Mouse (Mus musculus): ENCODE results near the gene Madcam1. TPM values are rescaled to one million over a fixed set of nuclear protein-coding genes. Genes with fewer than 3 reads are reported as not detected.

Gene Madcam1
- total RNA-seq, 2 experiments from 2014 or later = not detected

DNA sequence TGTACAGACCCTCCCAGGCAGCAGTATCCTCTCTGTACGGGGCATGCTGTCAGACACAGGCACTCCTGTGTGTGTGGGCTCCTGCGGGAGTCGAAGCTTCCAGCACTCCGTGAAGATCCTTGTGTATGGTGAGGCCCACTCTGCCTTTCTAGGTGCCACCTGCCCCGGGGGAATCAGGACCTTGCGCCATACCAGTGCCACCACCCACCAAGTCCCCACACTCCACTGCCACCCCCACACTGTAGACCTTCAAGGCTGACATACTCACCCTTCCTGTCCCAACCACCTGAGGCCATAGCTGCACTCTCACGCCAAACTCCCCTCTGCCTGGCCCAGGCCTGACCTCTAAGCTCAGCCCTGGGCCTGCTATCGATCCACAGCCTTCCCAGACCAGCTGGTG is 692 bp downstream of the Madcam1 start:
- DNase-seq = no peak
- intact Hi-C loops (cut with DNase I) = no loop called here

DNA sequence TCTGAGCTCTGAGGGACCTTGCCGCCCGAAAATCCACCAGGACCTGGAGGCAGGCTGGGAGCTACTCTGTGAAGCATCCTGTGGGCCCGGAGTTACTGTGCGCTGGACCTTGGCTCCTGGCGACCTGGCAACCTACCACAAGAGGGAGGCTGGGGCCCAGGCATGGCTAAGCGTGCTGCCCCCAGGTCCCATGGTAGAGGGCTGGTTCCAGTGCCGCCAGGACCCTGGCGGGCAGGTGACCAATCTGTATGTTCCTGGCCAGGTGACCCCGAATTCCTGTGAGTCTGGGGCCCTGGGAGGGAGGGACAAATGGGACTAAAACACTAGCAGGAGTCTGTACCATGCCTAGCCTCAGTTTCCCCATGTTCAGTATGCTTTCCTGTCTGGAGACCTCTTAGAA is 2.1 kb downstream of the Madcam1 start:
- intact Hi-C loops (cut with DNase I) = loop anchor here (1.0 kb wide), 1 partner anchor 75 kb away; no protein-coding TSS in a partner anchor
- no peak for DNase-seq

DNA sequence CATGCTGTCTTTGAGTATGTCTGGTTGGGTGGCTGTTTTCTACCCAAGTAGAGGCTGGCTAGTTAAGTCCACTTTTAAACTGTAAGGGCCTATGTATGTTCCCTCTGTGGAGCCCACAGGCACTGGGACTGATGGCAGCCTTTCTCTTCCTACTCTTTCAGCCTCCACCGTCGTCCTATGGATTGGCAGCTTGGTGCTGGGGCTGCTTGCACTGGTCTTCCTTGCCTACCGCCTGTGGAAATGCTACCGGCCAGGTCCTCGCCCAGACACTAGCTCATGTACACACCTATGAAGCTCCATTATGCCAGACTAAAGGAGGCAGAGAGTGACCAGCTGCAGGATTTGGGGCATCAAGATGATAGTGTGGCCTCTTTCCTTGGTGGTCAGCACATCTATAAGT is 3.7 kb downstream of the Madcam1 start:
- no peak for DNase-seq
- intact Hi-C loops (cut with DNase I) = loop anchor here (1.0 kb wide), 1 partner anchor 73 kb away; no protein-coding TSS in a partner anchor

DNA sequence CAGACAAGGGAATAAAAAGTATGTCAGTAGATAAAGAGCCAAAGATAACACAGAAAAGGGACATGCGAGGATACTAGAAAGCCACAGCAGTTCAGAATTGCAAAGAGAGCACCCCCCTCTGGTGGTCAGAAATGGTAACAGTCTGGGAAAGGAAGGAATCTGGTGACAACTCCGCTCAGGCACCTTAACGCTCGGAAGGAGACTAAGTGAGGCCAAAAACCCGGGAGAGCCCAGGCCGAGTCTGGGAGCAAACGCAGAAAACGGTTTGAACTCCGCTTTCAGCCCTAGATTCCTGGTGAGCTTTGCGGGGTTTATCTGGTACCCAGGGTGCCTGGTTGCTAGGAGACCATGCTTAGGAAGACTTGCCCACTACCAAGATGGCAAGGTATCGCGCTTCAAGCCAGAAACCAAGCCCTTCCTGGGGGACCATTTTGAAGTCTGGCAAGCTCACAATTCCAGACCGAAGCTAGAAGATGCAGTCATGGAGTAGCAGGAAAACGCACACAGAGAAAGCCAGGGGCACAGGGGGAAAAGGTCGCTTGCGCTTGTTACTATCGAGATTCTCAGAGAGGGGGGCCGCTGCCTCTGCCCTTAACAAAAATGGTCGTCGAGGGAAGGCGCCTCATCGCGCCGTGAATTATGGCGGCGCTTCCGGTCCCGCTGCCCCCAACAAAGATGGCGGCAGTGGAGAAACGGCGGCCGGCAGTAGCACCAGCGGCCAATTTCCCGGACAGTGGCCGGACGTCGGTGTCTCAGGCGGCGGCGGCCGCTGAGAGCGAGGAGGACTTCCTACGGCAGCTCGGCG is 4.6 kb downstream of the Madcam1 start, which contains the start of gene Tpgs1:
TSS of gene Tpgs1 (plus strand) at position 599 of the 805 bp plus-strand sequence.
- intact Hi-C loops (cut with DNase I) = loop anchor here (1.0 kb wide), 1 partner anchor 74 kb away; no protein-coding TSS in a partner anchor
- DNase-seq = peak; percentile 81 to 92

DNA sequence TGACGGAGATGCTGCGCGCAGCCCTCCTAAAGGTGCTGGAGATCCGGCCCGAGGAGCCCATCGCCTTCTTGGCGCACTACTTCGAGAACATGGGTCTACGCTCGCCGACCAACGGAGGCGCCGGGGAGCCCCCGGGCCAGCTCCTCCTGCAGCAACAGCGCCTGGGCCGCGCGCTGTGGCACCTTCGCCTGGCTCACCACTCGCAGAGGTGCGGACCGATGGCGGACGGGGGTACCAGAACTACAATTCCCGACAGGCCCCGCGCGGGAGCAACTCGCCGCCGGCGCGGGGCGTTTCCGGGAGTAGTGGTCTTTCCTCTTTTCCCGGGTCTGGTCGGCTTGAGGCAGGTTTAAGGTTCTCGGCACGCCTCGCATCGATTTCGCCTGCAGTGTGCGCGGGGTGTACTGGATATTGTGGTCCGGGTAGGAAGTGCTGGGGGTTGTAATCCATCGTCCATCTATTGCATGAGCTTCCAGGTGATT is 5.3 kb downstream of the Madcam1 start:
- DNase-seq = peak; percentile 55 to 70
- intact Hi-C loops (cut with DNase I) = no loop called here

DNA sequence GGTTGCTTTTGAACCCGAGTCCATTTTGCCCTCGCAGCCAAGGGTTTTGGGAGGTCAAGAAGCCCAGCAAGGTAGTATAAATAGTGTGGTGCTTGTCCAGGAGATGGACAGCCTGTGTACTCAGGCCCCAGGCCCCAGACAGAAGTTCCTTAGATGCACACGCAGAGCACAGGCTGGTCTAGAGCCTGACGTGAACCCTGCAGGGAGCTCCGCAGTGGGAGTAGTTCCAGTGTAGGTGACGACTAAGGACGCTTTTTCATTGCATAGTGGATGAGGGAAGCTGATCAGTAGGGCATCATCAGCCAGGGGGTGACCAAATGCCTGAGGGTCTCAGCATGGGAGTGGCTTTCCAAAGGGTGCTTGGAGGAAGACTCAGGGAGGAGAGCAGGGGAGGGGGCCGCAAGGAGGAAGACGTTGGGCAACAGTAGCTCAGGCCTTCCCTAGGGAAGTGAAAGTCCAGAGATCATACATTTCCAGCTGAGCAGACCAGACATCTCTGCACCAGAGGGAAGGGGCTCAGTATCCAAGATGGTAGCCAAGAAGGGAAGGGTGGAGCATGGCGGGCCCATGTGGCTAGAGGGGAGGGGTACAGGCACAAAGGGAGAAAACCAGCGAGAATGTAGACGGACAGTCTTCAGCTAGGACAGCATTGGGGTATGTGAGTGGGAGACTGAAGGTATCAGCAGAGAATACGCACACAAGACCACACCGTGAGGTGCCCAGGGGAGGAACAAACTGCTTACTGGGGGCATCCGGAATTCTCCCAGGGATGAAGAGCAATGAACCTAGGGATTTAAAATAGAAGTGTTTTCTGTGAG is 5.9 kb downstream of the Madcam1 start:
- intact Hi-C loops (cut with DNase I) = no loop called here
- DNase-seq = no peak

DNA sequence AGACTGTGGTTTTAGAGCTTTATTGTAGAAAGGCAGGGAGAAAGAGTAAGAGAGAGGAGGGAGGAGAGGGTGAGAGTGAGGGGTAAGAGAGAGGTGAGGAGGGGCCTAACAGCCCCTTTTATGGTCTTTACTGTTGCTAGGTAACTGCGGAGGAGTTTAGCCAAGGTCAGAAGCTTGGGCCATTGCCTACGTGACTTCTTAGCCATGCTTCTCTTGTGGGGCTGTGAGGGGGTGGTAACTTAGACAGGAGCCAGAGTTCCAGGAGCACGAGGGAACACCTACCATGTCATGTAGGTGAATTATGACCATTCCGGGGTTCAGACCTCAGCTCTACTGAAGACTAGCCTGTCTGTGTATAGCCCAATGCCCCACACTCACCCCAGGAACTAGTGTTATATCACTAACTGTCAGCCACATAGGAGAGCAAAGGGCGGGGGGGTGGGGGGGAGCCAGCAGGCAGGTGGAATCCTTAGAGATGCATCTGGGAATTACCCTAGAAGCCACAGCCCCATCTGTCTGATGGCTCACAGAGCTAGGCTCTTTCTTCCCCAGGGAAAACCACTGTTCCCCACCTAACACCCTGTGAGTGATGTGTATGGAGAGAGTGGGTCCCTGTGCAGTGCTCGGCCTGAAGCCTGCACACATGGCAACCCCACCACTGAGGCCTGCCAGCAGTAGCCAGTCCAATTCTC is 7.2 kb downstream of the Madcam1 start:
- intact Hi-C loops (cut with DNase I) = no loop called here
- DNase-seq = no peak

DNA sequence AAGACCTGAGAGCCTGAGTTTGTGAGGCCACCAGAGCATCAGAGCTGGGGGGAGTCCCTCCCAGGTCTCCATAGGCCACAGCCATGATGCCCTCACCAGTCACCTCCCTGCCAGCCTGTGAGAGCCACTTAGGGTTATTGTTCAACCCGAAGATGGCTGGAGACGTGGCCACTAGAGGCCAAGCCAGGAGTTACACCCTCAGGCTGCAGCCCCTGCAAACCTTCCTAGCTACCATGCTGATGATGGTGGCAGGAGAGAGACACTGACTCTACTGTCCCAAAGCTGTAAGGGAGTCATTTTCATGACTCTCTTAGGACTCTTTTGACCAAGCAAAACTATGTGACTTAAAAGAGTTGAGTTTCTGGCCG is 7.7 kb downstream of the Madcam1 start:
- no peak for DNase-seq
- intact Hi-C loops (cut with DNase I) = no loop called here

DNA sequence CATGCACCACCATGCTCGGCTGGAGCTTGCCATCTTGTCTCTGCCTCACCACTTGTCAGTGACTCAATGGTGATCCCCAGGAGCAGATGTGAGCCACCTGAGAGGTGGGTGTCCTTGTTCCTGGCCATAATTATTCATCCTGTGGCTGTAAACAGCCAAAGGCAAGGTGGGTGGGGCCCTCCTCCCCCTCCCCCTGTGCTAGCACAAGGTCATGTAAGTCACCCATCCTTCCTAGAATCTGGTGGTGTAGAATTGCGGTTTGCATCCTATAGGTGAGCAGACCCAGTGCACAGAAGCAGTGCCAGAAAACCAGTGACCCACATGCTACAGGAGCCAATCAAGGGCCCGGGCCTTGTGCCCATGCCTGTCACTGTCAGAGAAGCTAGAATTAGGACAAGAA is 8.7 kb downstream of the Madcam1 start:
- no peak for DNase-seq
- intact Hi-C loops (cut with DNase I) = no loop called here

DNA sequence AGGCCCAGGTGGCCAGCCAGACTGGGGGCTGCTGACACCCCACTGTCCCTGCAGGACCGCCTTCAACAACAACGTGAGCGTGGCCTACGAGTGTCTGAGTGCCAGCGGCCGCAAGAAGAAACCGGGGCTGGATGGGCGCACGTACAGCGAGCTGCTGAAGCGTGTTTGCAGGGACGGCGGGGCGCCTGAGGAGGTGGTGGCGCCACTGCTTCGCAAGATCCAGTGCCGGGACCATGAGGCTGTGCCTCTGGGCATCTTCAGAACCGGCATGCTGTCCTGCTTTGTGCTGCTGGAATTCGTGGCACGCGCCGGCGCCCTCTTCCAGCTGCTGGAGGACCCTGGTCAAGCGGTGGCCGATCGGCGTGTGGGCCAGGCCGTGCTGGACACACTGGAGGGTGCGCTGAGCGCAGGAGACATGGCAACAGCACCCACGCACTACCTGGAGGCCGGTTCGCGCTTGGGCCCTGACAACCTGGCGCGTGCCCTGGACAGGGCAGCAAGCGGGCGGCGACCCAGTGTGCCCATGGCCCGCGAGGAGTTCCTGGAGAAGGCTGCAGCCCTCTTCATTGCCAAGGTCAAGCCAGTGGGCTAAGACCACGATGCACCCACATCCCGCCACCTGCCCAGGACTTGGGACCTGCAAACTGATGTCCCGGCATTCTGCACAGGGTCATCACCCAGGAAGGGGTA is 11.1 kb downstream of the Madcam1 start:
- no peak for DNase-seq
- intact Hi-C loops (cut with DNase I) = no loop called here

DNA sequence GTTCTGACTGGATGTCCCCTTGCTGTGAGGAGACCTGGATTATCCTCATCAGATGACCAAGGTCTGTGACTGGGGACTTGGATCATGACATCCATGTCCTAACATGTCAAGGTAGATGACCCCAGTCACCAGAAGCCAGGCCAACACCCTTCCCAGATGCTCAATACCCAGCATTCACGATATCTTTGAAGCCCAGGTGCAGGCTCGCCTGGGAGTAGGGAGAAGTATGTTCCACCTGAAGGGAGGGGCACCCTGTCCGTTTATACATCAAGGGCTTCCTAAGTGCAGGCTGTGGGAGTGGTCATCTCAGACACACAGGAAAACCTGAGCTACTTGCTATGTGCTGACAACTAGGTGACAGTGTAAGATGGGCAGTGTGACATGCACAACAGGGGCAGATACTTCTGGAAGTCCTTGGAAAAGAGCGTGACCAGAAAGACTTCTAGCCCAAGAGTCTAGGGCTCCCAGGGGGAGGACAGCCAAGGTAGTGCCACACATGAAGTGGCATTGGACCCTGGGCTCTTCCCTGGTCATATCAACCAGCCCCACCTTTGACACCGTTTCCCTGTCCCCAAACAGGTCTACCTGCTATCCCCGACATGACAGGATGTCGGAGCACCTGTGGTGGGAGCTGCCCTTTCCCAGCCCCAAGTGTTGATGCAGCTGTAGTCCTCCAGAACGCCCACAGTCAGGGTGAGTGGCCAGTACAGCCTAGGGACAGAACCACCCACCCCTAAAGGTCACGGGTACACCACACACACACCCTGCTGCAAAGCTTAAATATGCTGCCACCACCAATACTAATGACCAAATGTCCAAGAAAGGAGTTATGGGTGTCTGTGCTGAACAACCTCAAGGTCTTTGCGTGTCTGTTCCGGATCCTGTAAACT is 16.5 kb downstream of the Madcam1 start:
- no peak for DNase-seq
- intact Hi-C loops (cut with DNase I) = no loop called here

DNA sequence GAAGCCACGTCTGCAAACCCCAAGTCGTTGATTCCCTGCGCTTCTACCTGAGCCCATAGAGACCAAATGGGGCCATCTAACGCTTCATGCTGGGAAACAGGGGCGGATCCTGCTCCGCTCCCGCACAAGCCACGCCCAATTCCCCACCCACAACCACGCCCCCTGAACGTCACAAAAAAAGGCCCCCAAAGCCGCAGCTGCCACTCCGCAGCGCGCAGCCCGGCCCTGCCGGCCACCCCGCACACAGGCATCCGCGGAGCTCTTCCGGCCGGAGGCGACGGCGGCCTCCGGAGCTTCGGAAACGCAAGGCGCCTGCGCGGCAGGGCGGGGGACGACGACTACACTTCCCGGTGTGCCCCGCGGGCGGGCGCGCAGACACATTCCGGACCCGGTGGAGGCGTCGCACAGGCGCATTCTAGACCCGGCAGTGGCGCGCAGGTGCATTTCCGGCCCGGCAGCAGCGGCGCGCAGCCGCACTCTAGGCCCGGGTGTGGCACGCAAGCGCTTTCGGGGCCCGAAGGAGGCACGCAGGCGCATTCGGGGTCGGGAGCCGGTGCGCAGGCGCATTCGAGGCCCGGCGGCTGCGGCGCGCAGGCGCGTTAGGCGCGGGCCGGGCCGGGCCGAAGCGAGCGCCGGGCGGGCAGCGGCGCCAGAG is 17.4 kb downstream of the Madcam1 start, which contains the start of gene Cdc34:
TSS of gene Cdc34 (plus strand) at position 605 of the 655 bp plus-strand sequence.
- peak; percentile 99 for DNase-seq
- intact Hi-C loops (cut with DNase I) = no loop called here

DNA sequence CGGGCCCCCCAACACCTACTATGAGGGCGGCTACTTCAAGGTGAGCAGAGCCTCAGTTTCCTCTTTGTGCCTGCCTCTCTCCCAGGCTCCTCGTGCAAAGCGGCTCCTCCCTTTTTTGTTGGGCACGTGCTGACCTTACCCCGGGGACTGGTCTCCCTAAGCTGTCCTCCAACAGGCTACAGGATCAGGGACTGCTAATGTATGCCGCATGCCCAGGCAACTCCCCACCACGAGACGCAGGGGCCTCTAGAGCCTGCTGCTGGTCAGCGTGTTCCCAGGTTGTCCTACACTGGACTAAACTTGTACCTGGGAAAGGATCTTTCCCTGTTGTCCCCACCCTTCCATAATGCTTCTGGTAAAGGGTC is 18.2 kb downstream of the Madcam1 start:
- intact Hi-C loops (cut with DNase I) = no loop called here

DNA sequence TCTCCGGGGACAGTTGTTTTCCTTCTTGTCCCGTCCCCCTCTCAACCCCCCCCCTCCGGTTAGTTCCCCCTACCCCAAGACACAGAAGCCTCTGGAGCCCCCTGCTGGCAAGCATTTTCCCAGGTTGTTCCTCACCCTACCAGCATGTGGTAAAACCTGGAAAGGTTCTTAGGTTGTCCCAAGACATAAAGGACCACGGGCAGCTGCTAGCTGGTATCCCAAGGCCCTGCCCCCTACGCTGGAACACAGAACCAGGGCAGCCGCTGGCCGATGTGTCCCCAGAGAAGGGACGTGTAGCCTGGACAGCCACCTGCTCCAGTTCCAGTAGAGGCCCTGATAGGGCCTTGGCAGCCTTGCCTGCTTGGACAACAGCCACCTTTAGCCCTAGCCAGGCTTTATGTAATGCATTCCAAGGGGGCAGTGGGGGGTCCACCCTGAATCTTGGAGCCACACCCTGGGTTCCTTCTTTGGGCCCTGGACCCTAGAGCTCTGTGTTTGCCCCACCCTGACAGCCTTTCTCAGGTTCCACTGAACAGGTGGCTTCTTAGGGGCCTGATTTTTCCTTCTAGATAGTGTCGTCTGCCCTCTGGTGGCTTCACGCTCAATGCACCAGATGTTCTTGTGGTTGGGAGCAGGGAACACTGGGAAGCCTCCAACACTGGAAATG is 18.7 kb downstream of the Madcam1 start:
- peak; percentile 56 to 66 for DNase-seq
- intact Hi-C loops (cut with DNase I) = no loop called here

More for the DNA sequence above, 18.2 kb downstream of the Madcam1 start:
- DNase-seq = no peak

DNA sequence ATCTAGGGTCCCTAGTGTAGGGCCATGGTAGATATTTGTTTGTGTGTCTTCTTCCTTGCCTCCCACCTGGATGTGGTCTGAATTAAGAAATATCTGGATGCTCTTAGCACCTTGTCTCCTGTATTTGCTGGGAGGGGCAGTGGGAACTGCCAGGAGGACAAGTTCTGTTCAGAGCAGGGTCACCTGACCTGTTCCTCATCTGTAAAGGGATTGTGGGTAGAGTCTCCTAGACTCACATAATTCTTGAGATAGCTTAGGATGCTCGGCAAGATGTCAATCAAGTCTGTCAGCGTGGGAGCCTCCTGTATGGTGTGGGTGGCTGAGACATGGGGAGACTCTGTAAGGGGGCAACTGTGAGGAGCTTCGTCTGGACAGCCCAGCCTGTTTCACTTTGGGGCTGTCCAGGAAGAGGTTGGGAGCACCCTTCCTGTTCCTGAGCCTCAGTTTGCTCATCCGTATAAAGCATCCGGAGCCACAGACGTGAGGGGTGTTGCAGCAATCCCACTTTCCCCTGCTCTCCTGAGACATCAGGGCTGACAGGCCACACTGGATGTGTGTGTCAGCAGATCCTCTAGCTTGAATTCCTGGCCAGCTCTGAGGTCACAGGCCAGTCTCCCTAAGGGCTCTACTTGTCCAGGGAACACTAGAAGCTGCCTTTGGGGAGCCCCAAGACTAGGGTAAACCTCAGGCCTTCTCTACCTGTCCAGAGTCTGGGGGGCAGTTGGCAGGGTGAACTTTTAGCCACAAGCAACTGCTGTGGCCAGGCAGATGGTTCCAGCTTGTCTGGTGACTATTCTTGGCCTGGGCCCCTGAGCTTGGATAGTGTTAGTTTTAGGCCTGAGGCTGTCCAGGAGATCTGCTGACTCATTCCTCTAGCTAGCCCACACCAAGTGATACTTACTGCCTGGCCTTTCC is 19.6 kb downstream of the Madcam1 start:
- intact Hi-C loops (cut with DNase I) = no loop called here
- DNase-seq = peak; percentile 60 to 66

DNA sequence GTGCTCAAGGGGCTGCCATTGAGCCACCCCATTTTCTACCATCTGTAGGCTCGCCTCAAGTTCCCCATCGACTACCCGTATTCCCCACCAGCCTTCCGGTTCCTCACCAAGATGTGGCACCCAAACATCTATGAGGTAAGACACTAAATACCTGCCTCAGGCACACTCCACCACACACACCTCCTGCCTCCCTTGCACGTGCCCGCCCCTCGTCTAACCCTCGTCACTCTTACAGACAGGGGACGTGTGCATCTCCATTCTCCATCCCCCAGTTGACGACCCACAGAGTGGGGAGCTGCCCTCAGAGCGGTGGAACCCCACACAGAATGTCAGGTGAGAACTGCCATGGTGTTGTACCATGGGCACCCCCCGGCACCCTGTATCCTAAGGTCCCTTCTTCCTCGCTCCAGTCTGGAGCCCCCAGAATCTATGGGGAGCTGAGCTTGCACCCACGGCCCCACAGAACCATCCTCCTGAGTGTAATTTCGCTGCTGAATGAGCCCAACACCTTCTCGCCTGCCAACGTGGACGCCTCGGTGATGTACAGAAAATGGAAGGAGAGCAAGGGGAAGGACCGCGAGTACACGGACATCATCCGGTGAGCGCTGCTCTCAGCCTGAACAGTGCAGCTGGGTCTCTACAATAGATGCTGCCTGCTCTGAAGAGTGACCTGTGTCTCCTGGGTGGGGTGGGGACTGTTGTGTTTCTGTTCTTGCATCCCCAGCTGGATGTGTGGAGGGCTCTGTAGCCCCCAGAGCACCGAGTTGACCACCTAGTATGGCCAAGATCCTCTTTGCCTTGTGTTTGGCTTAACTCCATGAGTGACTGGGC is 20.6 kb downstream of the Madcam1 start:
- intact Hi-C loops (cut with DNase I) = no loop called here
- no peak for DNase-seq
